Mouse (Mus musculus): ENCODE data around the gene Hist1h3e. TPM values are rescaled to one million over a fixed set of nuclear protein-coding genes. Genes with fewer than 3 reads are reported as not detected.
A peak's percentile ranks its signal among the peaks of the same experiment; 100 is the strongest.
"Not testable (repeated sequence)": the region's sequence is repeated elsewhere in the genome, so short reads cannot be mapped to it uniquely, and the experiment has no call there.

Gene Hist1h3e
- polyA plus RNA-seq, 1 experiment from 2014 or later, result 0.85 TPM

- Histone ChIP-seq H3K27me3 (replicated peaks; ENCODE audit: control insufficient read depth, insufficient read depth, low read length) (no peaks in the 10 kb centered on the region), H3K36me3 (ENCODE audit: control insufficient read depth, insufficient read depth, low read length) (no peaks in the 10 kb centered on the region), H3K27ac (ENCODE audit: low read depth, low read length) (peak overlapping the region; percentile 71), H3K9ac (ENCODE audit: low read depth, low read length) (peak overlapping the region; percentile 59; the same call in 1 of the 2 replicates), H3K9me3 (ENCODE audit: control insufficient read depth, low read length) (no peaks in the 10 kb centered on the region), H3K4me3 (ENCODE audit: low read length) (peak overlapping the region; percentile 42), H3K4me1 (ENCODE audit: control insufficient read depth, insufficient read depth, low read depth, low read length) (peaks cover 21% of the 10 kb centered on the region), H3K4me2 (ENCODE audit: low read length) (peak overlapping the region; percentile 71)
- ATAC-seq, result no peak
- WGBS, result 6% methylated on average over 7 of the region's 7 CpGs
These were observed 14.2 kb upstream of the Hist1h3e start for GRCm38 (mm10) chr13:23576351-23576881.

GRCm38 (mm10) chr13:23575864-23576313 lies 13.7 kb upstream of the Hist1h3e start:
- Histone ChIP-seq H3K27ac (ENCODE audit: low read depth, low read length) (peak overlapping the region; percentile 71), H3K4me3 (ENCODE audit: low read length) (peak overlapping the region; percentile 42), H3K4me2 (ENCODE audit: low read length) (peak overlapping the region; percentile 71), H3K4me1 (ENCODE audit: control insufficient read depth, insufficient read depth, low read depth, low read length) (peaks cover 21% of the 10 kb centered on the region), H3K9ac (ENCODE audit: low read depth, low read length) (peak overlapping the region; percentile 59)
- 1% methylated on average over 8 of the region's 40 CpGs for WGBS
- H3K9me3 ChIP-seq (ENCODE audit: control insufficient read depth, low read length); H3K27me3 ChIP-seq (replicated peaks; ENCODE audit: control insufficient read depth, insufficient read depth, low read length); ATAC-seq; H3K36me3 ChIP-seq (ENCODE audit: control insufficient read depth, insufficient read depth, low read length): not testable (repeated sequence)

GRCm38 (mm10) chr13:23575271-23575851 lies 13.2 kb upstream of the Hist1h3e start, which contains the start of gene Hist1h3d:
TSS of gene Hist1h3d (plus strand) at chr13:23575763.
- WGBS, result under 1% methylated on average over 18 of the region's 18 CpGs
- Histone ChIP-seq H3K9me3 (ENCODE audit: control insufficient read depth, low read length) (no peaks in the 10 kb centered on the region), H3K4me2 (ENCODE audit: low read length) (peak within 1 kb of the TSS; percentile 71), H3K4me3 (ENCODE audit: low read length) (peak within 1 kb of the TSS; percentile 42), H3K36me3 (ENCODE audit: control insufficient read depth, insufficient read depth, low read length) (no peaks in the 10 kb centered on the region), H3K9ac (ENCODE audit: low read depth, low read length) (peak within 1 kb of the TSS; percentile 59), H3K4me1 (ENCODE audit: control insufficient read depth, insufficient read depth, low read depth, low read length) (peaks cover 21% of the 10 kb centered on the region), H3K27ac (ENCODE audit: low read depth, low read length) (peak within 1 kb of the TSS; percentile 72), H3K27me3 (replicated peaks; ENCODE audit: control insufficient read depth, insufficient read depth, low read length) (no peaks in the 10 kb centered on the region)
- ATAC-seq, result peak; percentile 68

- Histone ChIP-seq H3K4me2 (ENCODE audit: low read length) (peak overlapping the region; percentile 71), H3K27ac (ENCODE audit: low read depth, low read length) (peak overlapping the region; percentile 74), H3K4me1 (ENCODE audit: control insufficient read depth, insufficient read depth, low read depth, low read length) (peaks cover 26% of the 10 kb centered on the region), H3K4me3 (ENCODE audit: low read length) (peak overlapping the region; percentile 34)
- not testable (repeated sequence) for H3K9ac ChIP-seq (ENCODE audit: low read depth, low read length); H3K36me3 ChIP-seq (ENCODE audit: control insufficient read depth, insufficient read depth, low read length); ATAC-seq; H3K9me3 ChIP-seq (ENCODE audit: control insufficient read depth, low read length); H3K27me3 ChIP-seq (replicated peaks; ENCODE audit: control insufficient read depth, insufficient read depth, low read length)
- 0% methylated on average over 5 of the region's 39 CpGs for WGBS
These were observed 12.5 kb upstream of the Hist1h3e start for GRCm38 (mm10) chr13:23574546-23575170.

GRCm38 (mm10) chr13:23573898-23574524 lies 11.8 kb upstream of the Hist1h3e start, which contains the start of the genes Hist1h2bf and Hist1h2ad:
TSS of gene Hist1h2bf (minus strand) at chr13:23574196.
TSS of gene Hist1h2ad (plus strand) at chr13:23574381.
- not testable (repeated sequence) for H3K36me3 ChIP-seq (ENCODE audit: control insufficient read depth, insufficient read depth, low read length); H3K9me3 ChIP-seq (ENCODE audit: control insufficient read depth, low read length); H3K9ac ChIP-seq (ENCODE audit: low read depth, low read length); H3K27me3 ChIP-seq (replicated peaks; ENCODE audit: control insufficient read depth, insufficient read depth, low read length)
- ATAC-seq, result peak; percentile 92
- Histone ChIP-seq H3K27ac (ENCODE audit: low read depth, low read length) (peak within 1 kb of the TSS; percentile 75), H3K4me2 (ENCODE audit: low read length) (peak within 1 kb of the TSS; percentile 71), H3K4me1 (ENCODE audit: control insufficient read depth, insufficient read depth, low read depth, low read length) (peaks cover 26% of the 10 kb centered on the region), H3K4me3 (ENCODE audit: low read length) (peak within 1 kb of the TSS; percentile 37)
- under 1% methylated on average over 19 of the region's 42 CpGs for WGBS

GRCm38 (mm10) chr13:23573034-23573897 lies 11.1 kb upstream of the Hist1h3e start:
- not testable (repeated sequence) for H3K9ac ChIP-seq (ENCODE audit: low read depth, low read length); H3K36me3 ChIP-seq (ENCODE audit: control insufficient read depth, insufficient read depth, low read length); H3K27me3 ChIP-seq (replicated peaks; ENCODE audit: control insufficient read depth, insufficient read depth, low read length); H3K9me3 ChIP-seq (ENCODE audit: control insufficient read depth, low read length); ATAC-seq
- Histone ChIP-seq H3K4me3 (ENCODE audit: low read length) (peak overlapping the region; percentile 37), H3K4me2 (ENCODE audit: low read length) (peak overlapping the region; percentile 53), H3K27ac (ENCODE audit: low read depth, low read length) (peak overlapping the region; percentile 75), H3K4me1 (ENCODE audit: control insufficient read depth, insufficient read depth, low read depth, low read length) (peaks cover 26% of the 10 kb centered on the region)
- 15% methylated on average over 14 of the region's 20 CpGs for WGBS

- peak overlapping the region; percentile 44 for H3K4me3 ChIP-seq (ENCODE audit: low read length)
- H3K27me3 ChIP-seq (replicated peaks; ENCODE audit: control insufficient read depth, insufficient read depth, low read length), result no peaks in the 10 kb centered on the region
- no peak overlapping the region for H3K27ac ChIP-seq (ENCODE audit: low read depth, low read length)
- peaks cover 26% of the 10 kb centered on the region for H3K4me1 ChIP-seq (ENCODE audit: control insufficient read depth, insufficient read depth, low read depth, low read length)
- no peak for ATAC-seq
- no peak overlapping the region for H3K9ac ChIP-seq (ENCODE audit: low read depth, low read length)
- WGBS, result 40% methylated on average over 2 of the region's 2 CpGs
- H3K36me3 ChIP-seq (ENCODE audit: control insufficient read depth, insufficient read depth, low read length), result no peaks in the 10 kb centered on the region
- H3K9me3 ChIP-seq (ENCODE audit: control insufficient read depth, low read length), result no peaks in the 10 kb centered on the region
- peak overlapping the region; percentile 53 for H3K4me2 ChIP-seq (ENCODE audit: low read length)
These were observed 10.3 kb upstream of the Hist1h3e start for GRCm38 (mm10) chr13:23572218-23573033.

Data from hindbrain, embryonic 16.5 days (tissue).